Mouse (Mus musculus): ENCODE measurements around the gene Gm36079.
A peak's percentile ranks its signal among the peaks of the same experiment; 100 is the strongest.
"Not testable (repeated sequence)": the region's sequence is repeated elsewhere in the genome, so short reads cannot be mapped to it uniquely, and the experiment has no call there.

DNA sequence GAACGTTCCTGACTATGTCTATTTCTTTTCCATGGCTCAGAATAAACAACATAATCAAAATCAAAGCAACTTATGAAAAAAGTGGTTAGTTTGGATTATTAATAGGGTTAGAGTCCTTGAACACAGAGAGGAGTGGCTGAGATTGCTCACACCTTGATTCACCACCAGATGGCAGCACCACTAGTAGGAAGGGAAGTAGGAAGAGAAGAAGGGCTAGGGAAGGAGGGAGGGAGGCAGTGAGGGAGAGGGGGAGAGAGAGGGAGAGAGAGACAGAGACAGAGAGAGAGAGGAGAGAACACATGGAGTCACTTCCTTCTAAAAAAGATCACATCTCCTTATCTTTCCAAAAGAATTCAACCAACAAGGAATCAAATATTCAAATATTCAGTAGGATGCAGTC lies 14.3 kb upstream of the Gm36079 start:
- peak; percentile 31 for TF ChIP-seq CTCF (IDR thresholded peaks at IDR 0.05; ENCODE audit: low read depth)
- TF ChIP-seq EP300 (IDR thresholded peaks at IDR 0.05; ENCODE audit: low read depth) = not testable (repeated sequence)
